In the genomic region with DNA sequence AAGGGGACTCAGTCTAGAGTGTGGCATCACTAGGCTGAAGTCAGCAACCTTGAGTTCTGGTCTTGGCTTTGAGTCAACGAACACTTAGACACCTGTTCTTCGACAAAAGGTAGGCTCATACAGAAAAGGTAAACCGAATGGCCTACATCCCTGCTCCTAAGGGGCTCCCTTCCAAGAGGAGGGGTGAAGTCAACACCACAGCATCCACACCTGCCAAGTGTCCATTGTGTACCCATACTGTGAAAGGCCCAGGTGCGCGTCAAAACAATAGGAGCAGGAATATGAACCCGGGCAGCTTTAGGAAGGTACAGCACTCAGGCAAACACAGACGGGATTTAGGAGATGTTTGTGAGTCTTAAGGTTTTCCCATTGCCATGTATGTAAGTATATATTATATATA, we compare ENCODE assay signal across 1 mouse cellular context.
TF ChIP-seq lines count a peak whose summit lies in the region.

No protein-coding gene starts in this region.

TF ChIP-seq in MEL, 35 proteins besides CTCF, POLR2A, EP300 and RAD21 (continued from another document):
- TF ChIP-seq NRF1 (IDR thresholded peaks at IDR 0.05; ENCODE audit: insufficient read depth, low read depth, low read length, poor library complexity, severe bottlenecking): no peak
- no peak for TF ChIP-seq POLR2AphosphoS5 (IDR thresholded peaks at IDR 0.05; ENCODE audit: borderline replicate concordance, low read depth, low read length)
- TF ChIP-seq MAFK (IDR thresholded peaks at IDR 0.05; ENCODE audit: borderline replicate concordance, low read depth, low read length): no peak
- TF ChIP-seq MAX (IDR thresholded peaks at IDR 0.05; ENCODE audit: low read length): no peak
